Mouse (Mus musculus) lung, postnatal 10 days (tissue): Measurements from ENCODE around the gene Cul1.
A peak's percentile ranks its signal among the peaks of the same experiment; 100 is the strongest.

ENCODE experiments used
- DNase-seq: peaks from one replicate; pipeline ENCODE4 v3.0.0; 2021

Gene Cul1

DNA sequence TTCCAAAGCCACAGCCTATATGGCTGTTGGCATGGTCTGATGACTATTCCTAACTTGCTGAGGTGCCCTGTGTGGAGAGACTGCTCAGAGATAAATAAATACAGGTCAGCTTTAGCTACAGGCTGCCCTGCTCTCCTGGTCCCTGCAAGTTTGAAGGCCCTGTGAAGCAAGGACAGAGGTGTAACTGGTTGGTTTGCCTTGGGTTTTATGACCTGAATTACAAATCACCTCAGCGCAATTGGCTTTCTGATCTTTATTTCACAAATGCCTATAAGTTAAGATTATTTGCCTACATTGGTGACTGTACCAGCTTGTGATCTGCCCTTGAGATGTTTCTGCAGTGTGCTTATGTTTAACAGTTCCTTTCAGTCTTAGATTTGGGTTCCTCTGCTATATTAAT is 28.8 kb downstream of the Cul1 start:
- no peak for DNase-seq

DNA sequence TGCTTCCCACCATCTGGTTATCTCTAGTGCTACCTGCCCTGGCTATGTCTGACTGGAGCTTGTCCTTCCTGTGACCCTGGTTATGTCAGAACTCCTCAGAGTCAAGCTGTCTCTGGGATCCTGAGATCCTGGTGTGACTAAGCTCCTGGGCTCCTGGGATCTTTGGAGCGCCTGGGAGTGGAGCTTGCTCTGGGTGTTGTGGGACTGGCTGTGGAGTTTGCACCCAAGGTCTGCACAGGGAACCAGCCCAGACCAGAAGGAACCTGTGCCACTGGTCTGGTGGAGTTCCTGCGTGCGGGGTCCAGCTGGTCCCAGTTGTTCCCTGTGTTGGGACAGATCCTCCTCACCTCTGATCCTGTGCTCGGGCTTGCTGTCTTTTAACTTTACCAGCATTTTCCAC is 41.4 kb downstream of the Cul1 start:
- DNase-seq: no peak

DNA sequence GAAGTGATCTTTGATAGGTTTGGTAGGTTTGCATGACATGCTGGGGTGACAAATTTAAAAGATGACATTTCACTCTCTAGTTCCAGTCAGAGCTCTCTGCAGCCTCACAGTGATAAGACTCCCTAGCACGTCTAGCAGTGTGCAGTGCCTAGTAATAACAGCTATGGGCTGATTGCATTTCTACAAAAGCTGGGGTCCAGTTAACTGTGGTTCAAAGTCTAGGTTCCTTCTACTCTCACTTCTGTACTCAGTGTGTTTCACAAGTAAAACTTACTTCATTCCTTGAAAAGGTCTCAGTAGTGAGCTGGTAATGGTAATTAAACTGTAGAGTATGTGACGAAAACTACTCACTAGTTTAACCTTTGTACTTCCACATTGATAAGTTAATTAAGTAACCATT is 66.8 kb downstream of the Cul1 start:
- no peak for DNase-seq

GRCm38 (mm10) chr6:47522431-47522830 is 69.2 kb downstream of the Cul1 start:
- DNase-seq: no peak

- no peak for DNase-seq
These were observed 71.8 kb downstream of the Cul1 start for GRCm38 (mm10) chr6:47525041-47525440.

DNA sequence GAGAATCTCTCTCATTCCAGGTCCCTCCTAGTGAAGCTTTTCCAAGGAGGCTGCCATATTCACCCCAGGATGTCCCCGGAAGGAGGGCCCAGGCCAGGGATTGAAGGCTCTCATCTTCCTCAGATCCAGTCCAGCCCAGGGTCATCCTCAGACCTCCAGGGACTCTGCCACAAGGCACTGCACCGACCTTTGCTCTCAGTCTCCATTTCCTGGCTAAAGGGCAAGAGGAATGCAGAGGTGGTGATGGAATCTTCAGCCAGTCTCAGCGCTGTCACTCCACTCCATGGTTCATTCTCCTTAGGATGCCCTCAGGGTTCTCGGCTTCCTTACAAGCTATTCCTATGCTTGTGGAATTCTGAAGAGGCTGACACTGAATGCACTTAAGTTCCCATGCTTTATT is 73.2 kb downstream of the Cul1 start:
- no peak for DNase-seq

DNA sequence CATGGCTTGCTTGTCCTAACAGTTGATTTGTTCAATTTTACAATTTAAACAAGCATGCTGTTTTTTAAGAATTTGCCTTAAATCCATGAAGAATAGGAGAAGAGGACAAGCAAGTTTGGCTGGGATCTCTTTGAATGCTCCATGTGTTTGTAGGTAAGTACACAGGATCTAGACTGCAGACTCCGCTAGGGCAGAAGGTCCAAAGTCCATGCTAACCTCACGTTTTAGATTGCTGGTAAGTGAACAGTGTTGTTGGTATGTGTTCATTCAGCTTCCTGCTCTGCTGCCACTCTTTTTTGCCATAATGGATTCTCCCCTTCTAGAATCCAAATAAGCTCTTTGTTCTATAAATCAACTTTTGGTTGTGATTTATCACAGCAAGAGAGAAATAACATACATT is 73.9 kb downstream of the Cul1 start:
- DNase-seq: no peak

GRCm38 (mm10) chr6:47527655-47528054 is 74.5 kb downstream of the Cul1 start:
- no peak for DNase-seq

- DNase-seq: no peak
These were observed 79.3 kb downstream of the Cul1 start for GRCm38 (mm10) chr6:47532547-47532946.

DNA sequence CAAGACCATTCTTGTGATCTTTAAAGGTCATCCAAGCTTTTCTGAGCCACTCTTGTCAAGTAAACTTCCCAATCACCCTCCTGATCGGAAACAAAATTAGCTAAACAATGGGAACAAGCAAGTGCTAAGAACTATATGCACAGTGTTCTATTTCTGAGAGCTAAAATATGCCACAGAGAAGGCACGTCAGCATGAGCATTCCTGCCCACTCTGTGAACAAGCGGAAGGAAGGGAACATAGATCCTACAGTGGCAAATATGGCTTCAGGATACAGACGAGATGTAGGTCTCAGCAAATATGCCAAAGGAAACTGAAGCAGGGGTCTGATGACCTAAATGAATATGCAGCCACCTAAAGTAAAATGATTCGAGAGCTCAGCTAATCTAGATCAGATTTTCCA is 82.1 kb downstream of the Cul1 start:
- DNase-seq: no peak

DNA sequence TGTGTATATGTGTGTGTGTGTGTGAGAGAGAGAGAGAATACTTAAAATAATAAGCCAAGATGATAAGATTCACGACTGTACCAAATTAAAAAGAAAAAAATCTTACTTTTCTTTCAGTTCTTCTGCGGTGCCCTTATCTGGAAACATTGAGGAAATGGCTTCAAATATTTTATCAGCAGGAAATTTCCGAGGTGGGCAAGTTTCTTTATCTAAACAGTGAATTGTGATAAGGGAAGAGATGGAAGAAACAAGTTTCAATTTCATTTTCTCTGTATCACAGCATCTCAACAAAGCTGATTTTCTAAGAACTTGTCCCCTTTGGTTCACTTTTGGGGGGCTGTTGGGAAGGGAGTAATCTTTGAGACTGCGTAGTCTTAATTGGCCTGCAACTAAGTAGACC is 99.1 kb downstream of the Cul1 start:
- no peak for DNase-seq

GRCm38 (mm10) chr6:47559287-47559686 is 106.1 kb downstream of the Cul1 start:
- DNase-seq: no peak

DNA sequence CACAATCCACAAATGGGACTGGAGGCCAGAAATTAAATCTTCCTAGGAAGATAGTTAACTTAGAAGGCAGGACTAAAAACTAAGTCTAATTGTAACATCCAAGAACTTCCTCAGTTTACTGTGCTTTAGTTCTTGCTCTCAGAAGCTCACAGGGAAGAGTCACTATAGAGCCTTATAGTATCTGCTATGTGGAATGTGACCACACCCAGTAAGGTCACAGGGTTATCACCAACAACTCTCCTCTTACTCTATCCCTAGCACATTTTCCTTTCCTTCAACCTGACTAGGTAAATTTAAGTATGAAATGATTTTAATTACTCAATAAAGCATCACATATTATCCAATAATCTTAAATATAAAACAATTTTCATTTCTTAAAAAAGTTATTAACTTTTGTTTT is 107.2 kb downstream of the Cul1 start:
- DNase-seq: no peak

- no peak for DNase-seq
These were observed 107.6 kb downstream of the Cul1 start for GRCm38 (mm10) chr6:47560846-47561245.

- peak; percentile 25 for DNase-seq
These were observed 108.2 kb downstream of the Cul1 start for GRCm38 (mm10) chr6:47561426-47561825.

DNA sequence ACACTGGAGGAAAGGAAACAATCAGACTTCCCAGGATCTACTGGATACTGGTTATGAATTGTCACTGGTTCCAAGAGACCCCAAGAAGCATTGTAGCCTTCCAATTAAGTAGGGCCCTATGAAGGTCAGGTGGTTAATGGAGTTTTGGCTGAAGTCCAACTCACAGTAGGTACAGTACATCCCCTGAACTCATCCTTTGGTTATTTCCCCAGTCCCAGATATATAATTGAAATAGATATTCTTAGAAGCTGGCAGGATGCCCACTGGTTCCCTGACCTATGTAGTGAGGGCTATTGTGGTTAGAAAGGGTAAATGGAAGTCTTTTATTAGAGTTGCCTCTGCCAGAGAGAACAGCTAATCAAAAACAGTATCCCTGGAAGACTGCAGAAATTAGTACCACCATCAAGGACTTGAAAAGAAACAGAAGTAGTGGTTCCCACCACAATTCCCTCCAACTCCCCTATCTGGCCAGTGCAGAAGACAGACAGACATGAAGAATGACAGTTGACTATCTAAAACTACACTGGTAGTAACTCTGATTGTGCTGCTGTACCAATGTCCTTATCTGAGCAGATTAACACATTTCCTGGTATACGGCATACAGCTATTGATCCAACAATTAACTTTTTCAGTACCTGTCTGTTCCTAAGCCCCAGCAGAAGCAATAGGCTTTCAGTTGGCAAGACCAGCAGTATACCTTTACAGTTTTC is 112.3 kb downstream of the Cul1 start:
- DNase-seq: no peak

GRCm38 (mm10) chr6:47572887-47573286 is 119.7 kb downstream of the Cul1 start:
- DNase-seq: no peak
